Mouse (Mus musculus): ENCODE measurements around the gene Il11ra1. TPM values are rescaled to one million over a fixed set of nuclear protein-coding genes. Genes with fewer than 3 reads are reported as not detected.
"Not testable (repeated sequence)": the region's sequence is repeated elsewhere in the genome, so short reads cannot be mapped to it uniquely, and the experiment has no call there.

The Il11ra1 gene
- total RNA-seq, 2 experiments from 2014 or later = 44.7 to 53.1 TPM

DNA sequence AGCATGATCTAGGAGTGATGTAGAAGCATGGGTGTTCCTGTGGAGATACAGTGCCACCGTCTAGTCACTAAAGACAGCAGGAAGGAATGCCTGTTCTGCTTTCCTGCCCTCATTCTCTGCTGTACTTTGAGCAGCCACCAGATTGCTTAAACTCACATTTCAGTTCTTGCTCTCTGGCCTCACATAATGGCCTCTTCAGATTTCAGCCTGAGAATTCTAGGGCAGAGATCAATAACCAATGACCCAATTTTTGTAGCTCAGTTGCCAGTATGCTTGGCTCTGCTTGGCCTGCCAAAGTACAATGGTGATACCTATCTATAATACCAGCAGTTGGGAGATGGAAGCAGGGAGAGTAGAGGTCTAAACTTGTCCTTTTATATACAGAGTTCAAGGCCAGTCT lies 45.2 kb downstream of the Il11ra1 start:
- no peak for DNase-seq (ENCODE audit: low spot score)

GRCm38 (mm10) chr4:41754797-41755337 lies 55.1 kb downstream of the Il11ra1 start, which contains the start of gene Galt:
TSS of gene Galt (plus strand) at chr4:41755228.
- peak; percentile 75 for DNase-seq (ENCODE audit: low spot score)

DNA sequence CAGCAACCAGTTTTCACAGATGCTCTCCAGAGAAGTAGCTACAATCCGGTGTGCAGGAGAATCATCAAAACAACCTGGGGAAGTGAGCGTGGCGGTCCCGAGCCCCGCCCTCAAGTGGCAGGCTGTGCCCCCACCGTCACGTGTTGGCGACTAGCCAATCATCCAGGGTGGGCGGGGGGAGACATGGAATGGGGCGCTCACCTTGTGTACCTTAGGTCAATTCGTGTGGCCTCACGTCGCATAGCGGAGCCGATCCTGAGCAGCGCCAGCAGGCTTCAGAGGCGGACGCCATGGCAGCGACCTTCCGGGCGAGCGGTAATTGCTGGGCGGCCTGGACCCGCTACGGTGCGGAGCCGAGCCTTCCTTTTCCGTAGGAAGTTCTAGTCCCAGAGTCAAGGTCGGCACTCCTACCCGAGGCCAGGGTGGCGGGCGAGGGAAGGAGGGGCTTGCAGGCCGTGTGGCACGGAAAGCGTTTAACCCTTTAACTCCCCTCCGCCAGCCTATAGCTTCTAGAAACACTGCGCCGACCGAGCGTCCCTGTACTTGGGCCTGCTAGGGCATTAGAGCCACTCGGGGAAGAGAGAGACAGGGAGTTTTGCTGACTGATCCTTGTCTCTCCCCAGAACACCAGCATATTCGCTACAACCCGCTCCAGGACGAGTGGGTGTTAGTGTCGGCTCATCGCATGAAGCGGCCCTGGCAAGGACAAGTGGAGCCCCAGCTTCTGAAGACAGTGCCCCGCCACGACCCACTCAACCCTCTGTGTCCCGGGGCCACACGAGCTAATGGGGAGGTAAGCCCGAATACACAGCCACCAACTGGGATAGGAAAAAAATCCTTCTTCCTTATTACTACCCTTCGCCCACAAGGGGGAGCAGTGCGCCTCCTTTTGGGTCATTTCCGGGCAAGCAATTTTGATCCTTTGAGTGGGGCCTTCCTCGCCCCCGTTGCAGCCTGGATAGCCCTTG lies 55.8 kb downstream of the Il11ra1 start, which contains the start of gene Sigmar1:
Gene Sigmar1 (minus strand): TSS at position 820 of the 968 bp plus-strand sequence.
- DNase-seq (ENCODE audit: low spot score) = peak; percentile 82

DNA sequence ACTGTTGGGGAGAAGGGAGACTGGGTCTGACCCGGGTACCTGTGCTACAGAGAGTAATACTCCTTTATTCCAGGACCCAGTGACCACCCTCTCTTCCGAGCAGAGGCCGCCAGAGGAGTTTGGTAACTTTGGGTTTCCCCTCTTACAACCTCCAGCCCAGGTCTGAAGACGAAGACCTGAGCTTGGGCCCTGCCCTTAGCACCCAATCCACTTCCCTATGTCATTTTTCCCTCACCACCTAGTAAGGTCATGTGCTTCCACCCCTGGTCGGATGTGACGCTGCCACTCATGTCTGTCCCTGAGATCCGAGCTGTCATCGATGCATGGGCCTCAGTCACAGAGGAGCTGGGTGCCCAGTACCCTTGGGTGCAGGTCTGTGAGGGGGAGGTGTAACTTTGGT lies 56.7 kb downstream of the Il11ra1 start:
- DNase-seq (ENCODE audit: low spot score) = no peak

- no peak for DNase-seq (ENCODE audit: low spot score)
Measured at GRCm38 (mm10) chr4:41757321-41757720, 57.5 kb downstream of the Il11ra1 start.

GRCm38 (mm10) chr4:41758021-41758420 lies 58.2 kb downstream of the Il11ra1 start:
- DNase-seq (ENCODE audit: low spot score) = no peak

- no peak for DNase-seq (ENCODE audit: low spot score)
Measured at GRCm38 (mm10) chr4:41758701-41759100, 58.9 kb downstream of the Il11ra1 start.

DNA sequence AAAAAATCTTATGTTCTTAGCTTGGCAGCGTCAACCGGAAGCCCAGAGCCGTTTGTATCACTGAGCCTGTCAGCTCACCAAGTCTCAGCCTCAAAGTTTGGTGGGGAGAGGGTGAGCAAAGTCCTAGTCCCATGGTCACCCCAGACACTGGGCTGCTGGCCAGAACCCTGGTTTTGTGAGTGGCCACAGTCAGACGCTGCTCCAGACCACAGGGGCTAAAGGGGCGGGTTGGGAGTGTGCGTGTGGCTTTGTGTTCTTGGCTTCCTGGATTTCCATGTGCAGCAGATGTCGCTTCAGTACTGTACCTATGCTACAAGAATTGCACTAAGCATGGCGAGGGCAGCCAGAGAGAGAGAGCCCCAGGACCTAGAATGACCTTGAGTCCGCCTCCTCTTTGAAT lies 59.4 kb downstream of the Il11ra1 start:
- no peak for DNase-seq (ENCODE audit: low spot score)

- no peak for DNase-seq (ENCODE audit: low spot score)
Measured at GRCm38 (mm10) chr4:41759656-41760287, 60.0 kb downstream of the Il11ra1 start.

DNA sequence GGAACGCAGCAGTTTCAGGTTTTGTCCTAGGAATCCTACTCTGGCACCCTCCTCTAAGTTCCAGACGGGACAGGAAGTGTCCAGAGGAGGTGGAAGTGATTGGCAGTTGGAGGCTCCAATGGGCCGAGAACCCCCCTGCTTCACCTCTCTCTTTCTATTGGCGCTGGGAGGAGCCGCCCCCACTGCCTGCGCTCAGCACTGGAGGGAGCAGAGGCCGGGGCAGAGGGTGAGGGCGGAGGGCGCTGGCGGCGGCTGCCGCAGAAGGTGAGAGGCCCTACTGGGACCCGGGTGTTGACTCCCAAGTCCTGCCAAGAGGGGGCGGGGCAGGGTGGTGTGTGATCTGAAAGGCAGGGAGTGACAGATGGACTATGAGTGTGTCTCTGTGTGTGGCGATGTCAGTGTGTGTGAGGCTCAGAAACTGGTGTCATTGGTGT lies 60.5 kb downstream of the Il11ra1 start:
- DNase-seq (ENCODE audit: low spot score) = peak; percentile 96

GRCm38 (mm10) chr4:41760911-41761310 lies 61.1 kb downstream of the Il11ra1 start:
- DNase-seq (ENCODE audit: low spot score) = no peak

GRCm38 (mm10) chr4:41761680-41762079 lies 61.9 kb downstream of the Il11ra1 start:
- no peak for DNase-seq (ENCODE audit: low spot score)

- no peak for DNase-seq (ENCODE audit: low spot score)
Measured at GRCm38 (mm10) chr4:41762099-41762687, 62.4 kb downstream of the Il11ra1 start.

DNA sequence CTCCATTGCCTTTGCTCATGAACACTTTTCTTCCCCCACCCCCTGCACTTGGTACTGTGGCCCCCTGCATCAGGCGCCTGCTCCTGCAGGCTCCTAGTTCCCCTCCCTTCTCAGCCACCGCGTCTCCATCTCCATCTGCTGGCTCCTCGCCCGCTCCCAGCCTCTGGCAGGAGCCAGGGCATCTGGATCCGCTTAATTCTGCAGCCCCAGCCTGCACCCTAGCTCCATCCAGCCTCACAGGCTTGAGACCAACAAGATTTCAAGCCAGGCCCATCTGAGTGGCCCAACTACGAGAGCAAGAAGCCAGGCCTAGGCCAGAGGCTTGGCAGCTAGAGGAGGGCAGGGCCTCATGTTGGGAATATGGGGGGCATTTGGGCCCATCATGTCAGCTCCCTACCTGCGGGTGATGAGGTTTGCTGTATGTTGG lies 62.9 kb downstream of the Il11ra1 start:
- DNase-seq (ENCODE audit: low spot score) = peak; percentile 76

- DNase-seq (ENCODE audit: low spot score) = not testable (repeated sequence)
Measured at GRCm38 (mm10) chr4:41763176-41763575, 63.4 kb downstream of the Il11ra1 start.

DNA sequence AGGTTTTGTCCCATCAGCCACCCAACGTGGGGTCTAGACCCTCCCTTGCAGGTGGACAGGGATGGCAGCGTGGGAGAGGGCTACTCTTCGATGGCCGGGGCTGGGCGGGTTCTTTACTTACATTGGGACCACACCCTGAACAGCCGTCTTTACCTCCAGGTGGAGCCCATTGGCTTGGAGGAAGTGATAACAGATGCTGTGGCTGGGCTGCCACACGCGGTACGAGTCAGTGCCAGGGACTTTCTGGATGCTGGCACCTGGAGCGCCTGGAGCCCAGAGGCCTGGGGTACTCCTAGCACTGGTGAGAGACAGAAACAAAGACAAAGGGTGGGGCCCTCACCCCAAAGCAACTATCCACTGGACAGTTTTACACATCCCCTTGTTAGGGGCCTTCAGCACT lies 67.5 kb downstream of the Il11ra1 start:
- DNase-seq (ENCODE audit: low spot score) = not testable (repeated sequence)

DNA sequence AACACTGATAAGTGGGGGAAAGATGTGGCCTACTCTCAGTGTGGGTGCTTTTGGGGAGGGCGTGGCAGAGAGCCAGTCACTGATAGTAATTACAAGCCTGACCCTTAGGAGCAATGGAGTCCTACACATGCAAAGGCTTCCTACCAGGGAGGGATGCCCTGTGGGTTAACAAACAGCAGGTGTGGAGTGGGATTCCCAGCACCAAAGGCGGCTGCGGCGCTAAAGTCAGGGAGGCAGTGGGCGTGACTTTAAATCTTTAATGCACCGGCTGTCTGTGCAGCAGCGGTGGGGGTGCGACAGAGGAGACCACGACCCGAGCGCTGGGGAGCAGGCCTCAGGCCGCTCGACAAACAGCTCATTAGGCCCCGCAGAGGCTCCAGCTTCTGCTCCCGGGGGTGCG lies 73.2 kb downstream of the Il11ra1 start:
- DNase-seq (ENCODE audit: low spot score) = not testable (repeated sequence)

DNA sequence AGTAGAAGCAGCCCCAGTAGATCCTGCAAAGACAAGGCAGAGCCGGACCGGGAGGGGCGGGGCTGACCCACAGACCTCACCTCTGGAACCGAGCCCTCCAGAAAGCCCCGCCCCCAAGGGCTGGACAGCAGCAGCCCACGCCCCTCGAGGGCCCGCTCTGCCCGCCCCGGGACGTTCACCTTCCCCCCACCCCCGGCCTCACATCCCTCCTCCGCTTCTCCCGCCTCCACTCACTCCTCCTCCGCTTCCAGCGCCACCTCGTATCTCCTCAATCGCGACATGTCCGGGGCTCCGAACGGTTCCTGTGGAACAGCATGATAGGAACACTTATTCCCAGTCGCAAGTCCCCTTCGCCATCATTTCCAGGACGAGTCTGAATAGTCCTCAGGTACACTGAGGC lies 73.7 kb downstream of the Il11ra1 start:
- DNase-seq (ENCODE audit: low spot score) = peak; percentile 75

DNA sequence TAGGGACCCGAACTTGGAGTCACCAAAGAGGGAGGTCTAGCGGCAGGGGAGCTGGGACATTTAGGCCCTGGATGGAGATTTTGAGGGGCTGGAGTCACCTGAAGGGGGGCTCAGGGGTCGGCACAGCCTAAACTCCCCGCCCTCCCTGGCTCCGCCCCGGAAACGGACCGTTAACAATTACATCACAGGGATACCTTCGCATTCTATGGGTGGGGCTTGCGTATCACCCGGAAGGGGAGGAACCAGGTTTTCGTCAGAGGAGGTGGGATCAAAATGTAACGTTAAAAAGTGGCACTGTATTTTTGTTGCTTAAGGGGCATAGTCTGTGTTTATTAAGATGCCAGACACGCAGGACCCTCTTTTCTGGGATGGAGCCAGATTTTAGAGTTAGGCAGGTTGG lies 74.2 kb downstream of the Il11ra1 start, which contains the start of gene Ccl27a:
Gene Ccl27a (minus strand): TSS at position 246 of the 400 bp plus-strand sequence.
- peak; percentile 85 for DNase-seq (ENCODE audit: low spot score)

GRCm38 (mm10) chr4:41774506-41774905 lies 74.7 kb downstream of the Il11ra1 start:
- not testable (repeated sequence) for DNase-seq (ENCODE audit: low spot score)

- DNase-seq (ENCODE audit: low spot score) = not testable (repeated sequence)
Measured at GRCm38 (mm10) chr4:41775840-41776239, 76.1 kb downstream of the Il11ra1 start.

Data from gastrocnemius, adult 18-20 months (tissue).